Mouse (Mus musculus) ES-Bruce4 (cell line): ENCODE data around the gene Olfr815. TPM values are rescaled to one million over a fixed set of nuclear protein-coding genes. Genes with fewer than 3 reads are reported as not detected.

ENCODE experiments used
- H3K27ac ChIP-seq: 2 replicates; pipeline ENCODE4 v1.5.1; 2012; ENCODE audit warnings: low read length, inconsistent platforms; ENCODE audit not compliant: insufficient read depth
- H3K27me3 ChIP-seq: 2 replicates; pipeline ENCODE4 v1.6.1; 2012; ENCODE audit warnings: mild to moderate bottlenecking, low read length, inconsistent platforms; ENCODE audit not compliant: control insufficient read depth, poor library complexity, insufficient read depth, severe bottlenecking
- H3K36me3 ChIP-seq: 2 replicates; pipeline ENCODE4 v1.6.1; 2012; ENCODE audit warnings: inconsistent platforms, mild to moderate bottlenecking, low read length, moderate library complexity; ENCODE audit not compliant: control insufficient read depth, poor library complexity, insufficient read depth, severe bottlenecking
- H3K4me1 ChIP-seq: one replicate; pipeline ENCODE4 v1.8.1; 2011; ENCODE audit warnings: low read length; ENCODE audit not compliant: control insufficient read depth, insufficient read depth
- H3K4me3 ChIP-seq: 2 replicates; pipeline ENCODE4 v1.5.1; 2011; ENCODE audit warnings: low read depth, mild to moderate bottlenecking, low read length
- H3K9ac ChIP-seq: 2 replicates; pipeline ENCODE4 v1.6.1; 2012; ENCODE audit warnings: low read depth, mild to moderate bottlenecking, inconsistent platforms; ENCODE audit not compliant: poor library complexity, severe bottlenecking
- H3K9me3 ChIP-seq: replicated peaks from 2 replicates; pipeline ENCODE4 v1.6.1; 2012; ENCODE audit warnings: mild to moderate bottlenecking, low read length, inconsistent platforms; ENCODE audit not compliant: control insufficient read depth, poor library complexity, insufficient read depth, severe bottlenecking
- CTCF ChIP-seq: IDR thresholded peaks from one replicate; pipeline ENCODE4 v1.8.1; 2011; ENCODE audit warnings: low read depth, low read length
- EP300 ChIP-seq: IDR thresholded peaks from 2 replicates; pipeline ENCODE4 v1.6.1; 2011; ENCODE audit warnings: low read depth, low read length; ENCODE audit not compliant: insufficient read depth
- POLR2A ChIP-seq: IDR thresholded peaks from one replicate; pipeline ENCODE4 v1.8.1; 2011; ENCODE audit warnings: low read length; ENCODE audit not compliant: insufficient read depth
- polyA plus RNA-seq: library from polyadenylated mRNA; stranded (reverse); fragments of >200 nt; gene quantifications from 2 replicates; pipeline ENCODE4 v1.2.4, GENCODE M21; 2011; ENCODE audit warnings: low read depth; ENCODE audit not compliant: missing spikeins, insufficient read depth, insufficient read length

Gene Olfr815
- polyA plus RNA-seq, 1 experiment, result not detected

GRCm38 (mm10) chr10:129855067-129855466 is 50.6 kb downstream of the Olfr815 start, which contains the start of gene Olfr813:
TSS of gene Olfr813 (plus strand) at chr10:129855367.
- no peak within 1 kb of the TSS for H3K9ac ChIP-seq
- no peaks in the 10 kb centered on the region for H3K9me3 ChIP-seq
- no peaks in the 10 kb centered on the region for H3K36me3 ChIP-seq
- no peak within 1 kb of the TSS for H3K27ac ChIP-seq
- no peak within 1 kb of the TSS for H3K4me3 ChIP-seq
- no peaks in the 10 kb centered on the region for H3K4me1 ChIP-seq
- no peaks in the 10 kb centered on the region for H3K27me3 ChIP-seq
- TF ChIP-seq EP300 (no peak), POLR2A (no peak), CTCF (no peak)

Other genes with a start within 250 kb of the Olfr815 start
- gene Olfr800, start 248.2 kb downstream of the Olfr815 start, polyA plus RNA-seq, result not detected in 2 replicates
- gene Olfr801, start 232.0 kb downstream of the Olfr815 start, polyA plus RNA-seq, result not detected in 2 replicates
- gene Olfr802, start 217.7 kb downstream of the Olfr815 start, polyA plus RNA-seq, result not detected in 2 replicates
- gene Olfr803, start 211.6 kb downstream of the Olfr815 start, polyA plus RNA-seq, result not detected in 2 replicates
- not detected in 2 replicates for gene Olfr804, start 202.7 kb downstream of the Olfr815 start, polyA plus RNA-seq
- gene Olfr805, start 176.5 kb downstream of the Olfr815 start, polyA plus RNA-seq, result not detected in 2 replicates
- gene Olfr806, start 163.9 kb downstream of the Olfr815 start, polyA plus RNA-seq, result not detected in 2 replicates
- gene Olfr807, start 148.1 kb downstream of the Olfr815 start, polyA plus RNA-seq, result not detected in 2 replicates
- not detected in 2 replicates for gene Olfr808, start 140.4 kb downstream of the Olfr815 start, polyA plus RNA-seq
- gene Olfr809, start 131.2 kb downstream of the Olfr815 start, polyA plus RNA-seq, result not detected in 2 replicates
- gene Olfr810, start 111.0 kb downstream of the Olfr815 start, polyA plus RNA-seq, result not detected in 2 replicates
- gene Olfr811, start 101.5 kb downstream of the Olfr815 start, polyA plus RNA-seq, result not detected in 2 replicates
- gene Olfr812, start 59.8 kb downstream of the Olfr815 start, polyA plus RNA-seq, result not detected in 2 replicates
- not detected in 2 replicates for gene Olfr813, start 50.5 kb downstream of the Olfr815 start, polyA plus RNA-seq
- 0.40 TPM in 1 of 2 replicates, not detected in the other for gene Olfr814, start 26.0 kb downstream of the Olfr815 start, polyA plus RNA-seq
- gene Olfr816, start 9.7 kb upstream of the Olfr815 start, polyA plus RNA-seq, result not detected in 2 replicates
- gene Olfr818, start 43.2 kb upstream of the Olfr815 start, polyA plus RNA-seq, result not detected in 2 replicates
- not detected in 2 replicates for gene Olfr819, start 61.4 kb upstream of the Olfr815 start, polyA plus RNA-seq
- not detected in 2 replicates for gene Olfr247, start 70.3 kb upstream of the Olfr815 start, polyA plus RNA-seq
- not detected in 2 replicates for gene Gm10310, start 79.2 kb upstream of the Olfr815 start, polyA plus RNA-seq
- not detected in 2 replicates for gene Olfr820, start 106.8 kb upstream of the Olfr815 start, polyA plus RNA-seq
- not detected in 2 replicates for gene Olfr821, start 124.5 kb upstream of the Olfr815 start, polyA plus RNA-seq
- not detected in 2 replicates for gene Olfr822, start 165.3 kb upstream of the Olfr815 start, polyA plus RNA-seq
- not detected in 2 replicates for gene Olfr823, start 209.5 kb upstream of the Olfr815 start, polyA plus RNA-seq
- not detected in 2 replicates for gene Olfr824, start 224.1 kb upstream of the Olfr815 start, polyA plus RNA-seq